Mouse (Mus musculus): ENCODE data around the gene Gsta3. TPM values are rescaled to one million over a fixed set of nuclear protein-coding genes. Genes with fewer than 3 reads are reported as not detected.
"Not testable (repeated sequence)": the region's sequence is repeated elsewhere in the genome, so short reads cannot be mapped to it uniquely, and the experiment has no call there.

Gene Gsta3
- polyA plus RNA-seq, 1 experiment, result 0.61 TPM

GRCm38 (mm10) chr1:21266766-21267165, 26.4 kb downstream of the Gsta3 start:
- no peak for TF ChIP-seq CTCF (IDR thresholded peaks at IDR 0.05; ENCODE audit: borderline replicate concordance, insufficient read depth, low read length)
- TF ChIP-seq POLR2A (IDR thresholded peaks at IDR 0.05; ENCODE audit: low read depth, low read length), result no peak
- H3K4me3 ChIP-seq (ENCODE audit: insufficient read depth, low read length), result no peak overlapping the region
- no peak overlapping the region for H3K27ac ChIP-seq (ENCODE audit: insufficient read depth, low read length)
- H3K4me1 ChIP-seq (ENCODE audit: control insufficient read depth, insufficient read depth, low read length), result no peaks in the 10 kb centered on the region

DNA sequence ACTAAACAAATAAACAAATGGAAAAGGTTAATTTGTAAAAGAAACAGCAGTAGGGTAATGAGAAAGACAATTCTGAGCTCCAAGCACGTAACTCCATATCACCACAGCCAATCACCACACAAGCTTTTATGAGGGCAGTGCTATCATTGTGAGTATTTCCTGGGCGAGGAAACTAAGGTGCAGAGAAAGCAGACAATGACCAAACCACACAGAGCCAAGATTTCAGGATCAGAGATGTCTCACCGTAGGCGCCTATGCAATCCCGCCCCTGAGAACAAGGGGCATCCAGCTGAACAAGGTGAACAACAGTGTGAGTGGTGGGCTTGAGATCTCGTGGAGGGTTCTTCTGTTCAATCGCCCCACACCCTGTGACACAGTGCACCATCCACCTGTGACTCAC, 27.1 kb downstream of the Gsta3 start:
- not testable (repeated sequence) for H3K4me3 ChIP-seq (ENCODE audit: insufficient read depth, low read length); H3K27ac ChIP-seq (ENCODE audit: insufficient read depth, low read length); H3K4me1 ChIP-seq (ENCODE audit: control insufficient read depth, insufficient read depth, low read length)

- H3K27ac ChIP-seq (ENCODE audit: insufficient read depth, low read length), result no peak overlapping the region
- H3K4me1 ChIP-seq (ENCODE audit: control insufficient read depth, insufficient read depth, low read length), result no peaks in the 10 kb centered on the region
- TF ChIP-seq CTCF (IDR thresholded peaks at IDR 0.05; ENCODE audit: borderline replicate concordance, insufficient read depth, low read length), result peak; percentile 76
- no peak for TF ChIP-seq POLR2A (IDR thresholded peaks at IDR 0.05; ENCODE audit: low read depth, low read length)
- H3K4me3 ChIP-seq (ENCODE audit: insufficient read depth, low read length), result peak overlapping the region; percentile 13
These were observed 31.1 kb downstream of the Gsta3 start for GRCm38 (mm10) chr1:21271343-21272055.

DNA sequence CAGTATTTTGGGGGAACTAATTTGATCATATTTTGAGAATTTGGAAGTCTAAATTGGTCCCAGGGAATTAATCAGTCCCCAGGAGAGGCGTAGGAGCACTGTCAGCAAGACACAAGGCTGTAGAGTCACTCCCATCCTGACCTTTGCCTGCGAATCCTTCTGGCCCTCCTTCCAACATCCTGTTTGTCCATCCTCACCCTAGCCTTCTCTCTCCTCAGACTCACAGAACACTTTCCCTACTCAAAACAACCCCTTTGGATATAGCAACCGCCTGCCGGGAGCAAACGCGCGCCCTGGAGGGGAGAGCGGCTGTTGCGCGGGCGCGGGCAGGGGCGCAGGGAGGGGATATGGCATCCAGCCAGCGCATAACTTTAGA, 31.7 kb downstream of the Gsta3 start:
- H3K27ac ChIP-seq (ENCODE audit: insufficient read depth, low read length), result no peak overlapping the region
- H3K4me1 ChIP-seq (ENCODE audit: control insufficient read depth, insufficient read depth, low read length), result no peaks in the 10 kb centered on the region
- no peak for TF ChIP-seq POLR2A (IDR thresholded peaks at IDR 0.05; ENCODE audit: low read depth, low read length)
- no peak for TF ChIP-seq CTCF (IDR thresholded peaks at IDR 0.05; ENCODE audit: borderline replicate concordance, insufficient read depth, low read length)
- peak overlapping the region; percentile 13; the same call in 1 of the 2 replicates for H3K4me3 ChIP-seq (ENCODE audit: insufficient read depth, low read length)

DNA sequence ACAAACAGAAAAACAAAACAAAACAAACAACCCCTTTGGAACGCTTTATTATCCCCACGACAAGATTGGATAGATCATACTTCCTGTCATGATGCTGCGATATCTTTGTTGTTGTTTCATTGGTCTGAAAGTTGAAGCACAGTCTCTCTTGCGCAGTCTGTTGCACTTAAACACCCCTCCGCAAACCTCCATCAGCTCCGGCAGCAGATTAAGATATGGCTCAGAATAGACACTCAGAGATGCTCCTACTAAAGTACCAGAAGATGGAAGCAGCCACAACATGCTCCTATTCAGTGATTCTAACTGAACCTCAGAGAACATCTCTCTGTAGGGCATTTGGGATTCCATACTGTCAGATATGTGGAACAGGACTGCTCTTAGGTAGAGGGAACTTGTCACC, 32.7 kb downstream of the Gsta3 start:
- H3K4me3 ChIP-seq (ENCODE audit: insufficient read depth, low read length), result no peak overlapping the region
- TF ChIP-seq CTCF (IDR thresholded peaks at IDR 0.05; ENCODE audit: borderline replicate concordance, insufficient read depth, low read length) (no peak), POLR2A (IDR thresholded peaks at IDR 0.05; ENCODE audit: low read depth, low read length) (no peak)
- no peak overlapping the region for H3K27ac ChIP-seq (ENCODE audit: insufficient read depth, low read length)
- H3K4me1 ChIP-seq (ENCODE audit: control insufficient read depth, insufficient read depth, low read length), result no peaks in the 10 kb centered on the region

GRCm38 (mm10) chr1:21274437-21275040, 34.1 kb downstream of the Gsta3 start:
- H3K4me1 ChIP-seq (ENCODE audit: control insufficient read depth, insufficient read depth, low read length), result no peaks in the 10 kb centered on the region
- H3K4me3 ChIP-seq (ENCODE audit: insufficient read depth, low read length), result no peak overlapping the region
- TF ChIP-seq CTCF (IDR thresholded peaks at IDR 0.05; ENCODE audit: borderline replicate concordance, insufficient read depth, low read length), result no peak
- no peak for TF ChIP-seq POLR2A (IDR thresholded peaks at IDR 0.05; ENCODE audit: low read depth, low read length)
- no peak overlapping the region for H3K27ac ChIP-seq (ENCODE audit: insufficient read depth, low read length)

GRCm38 (mm10) chr1:21275366-21275765, 35.0 kb downstream of the Gsta3 start:
- not testable (repeated sequence) for H3K4me3 ChIP-seq (ENCODE audit: insufficient read depth, low read length); H3K27ac ChIP-seq (ENCODE audit: insufficient read depth, low read length); H3K4me1 ChIP-seq (ENCODE audit: control insufficient read depth, insufficient read depth, low read length)

DNA sequence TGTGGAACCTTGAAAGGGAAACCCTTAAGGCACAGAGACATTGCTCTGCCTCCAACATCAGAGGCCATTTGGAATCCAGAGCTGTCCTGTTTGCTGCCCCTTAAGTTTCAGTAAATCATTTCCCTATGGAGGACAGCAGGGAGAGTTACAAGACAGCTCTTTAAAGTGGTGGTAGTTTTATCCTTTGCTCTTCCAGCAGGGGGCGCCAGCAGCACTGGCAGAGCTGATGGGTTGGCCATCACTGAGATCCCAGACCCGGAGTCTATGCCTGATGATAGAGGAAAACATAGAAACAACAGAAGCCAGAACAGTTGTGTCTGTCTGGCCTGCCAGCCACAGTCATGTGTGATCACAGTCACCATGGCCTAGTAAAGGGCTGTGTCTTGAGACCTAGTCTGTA, 35.8 kb downstream of the Gsta3 start:
- not testable (repeated sequence) for H3K27ac ChIP-seq (ENCODE audit: insufficient read depth, low read length); H3K4me1 ChIP-seq (ENCODE audit: control insufficient read depth, insufficient read depth, low read length); H3K4me3 ChIP-seq (ENCODE audit: insufficient read depth, low read length)

- Histone ChIP-seq H3K27ac (ENCODE audit: insufficient read depth, low read length) (no peak overlapping the region), H3K4me1 (ENCODE audit: control insufficient read depth, insufficient read depth, low read length) (no peaks in the 10 kb centered on the region), H3K4me3 (ENCODE audit: insufficient read depth, low read length) (no peak overlapping the region)
- TF ChIP-seq POLR2A (IDR thresholded peaks at IDR 0.05; ENCODE audit: low read depth, low read length) (no peak), CTCF (IDR thresholded peaks at IDR 0.05; ENCODE audit: borderline replicate concordance, insufficient read depth, low read length) (no peak)
These were observed 39.9 kb downstream of the Gsta3 start for GRCm38 (mm10) chr1:21280306-21280705.

DNA sequence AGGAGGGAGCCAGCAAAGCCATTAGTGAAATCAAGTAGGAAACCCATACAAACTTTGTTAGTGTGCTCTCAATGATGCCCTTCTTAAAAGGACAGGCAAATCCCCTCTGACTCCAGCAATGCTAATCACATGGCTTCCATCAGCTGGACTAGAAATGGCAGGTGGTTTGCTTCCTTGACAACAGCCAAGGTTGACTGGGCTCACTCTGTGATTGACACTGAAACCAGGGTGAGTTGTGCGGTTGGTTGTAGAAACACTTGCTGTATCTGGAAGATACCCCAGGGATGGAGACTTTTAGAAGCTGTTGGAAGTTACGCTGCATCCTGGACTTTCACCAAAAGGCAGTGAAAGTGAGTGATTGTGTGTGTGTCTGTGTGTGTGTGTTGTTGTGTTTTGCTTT, 44.3 kb downstream of the Gsta3 start:
- not testable (repeated sequence) for H3K27ac ChIP-seq (ENCODE audit: insufficient read depth, low read length); H3K4me1 ChIP-seq (ENCODE audit: control insufficient read depth, insufficient read depth, low read length); H3K4me3 ChIP-seq (ENCODE audit: insufficient read depth, low read length)

DNA sequence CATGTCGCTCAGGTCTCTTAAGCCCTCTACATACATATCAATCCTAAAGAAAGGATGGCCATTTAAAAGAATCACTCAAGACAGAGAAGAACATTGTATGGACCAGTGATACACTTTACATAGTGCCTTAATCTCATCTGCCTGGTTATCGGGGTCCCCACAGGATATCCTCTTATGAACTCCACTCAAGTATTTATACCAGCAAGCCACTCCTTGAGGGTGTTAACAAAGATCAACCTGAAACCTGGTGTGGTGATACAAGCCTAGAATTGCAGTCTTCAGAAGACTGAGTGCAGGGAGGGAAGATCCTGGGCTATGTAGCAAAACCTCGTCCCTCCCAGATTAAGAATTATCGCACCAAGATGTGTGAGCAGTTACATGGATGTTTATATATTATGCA, 51.0 kb downstream of the Gsta3 start:
- H3K4me1 ChIP-seq (ENCODE audit: control insufficient read depth, insufficient read depth, low read length), result no peaks in the 10 kb centered on the region; the same call in 1 of the 2 replicates
- H3K4me3 ChIP-seq (ENCODE audit: insufficient read depth, low read length), result no peak overlapping the region
- no peak for TF ChIP-seq POLR2A (IDR thresholded peaks at IDR 0.05; ENCODE audit: low read depth, low read length)
- no peak for TF ChIP-seq CTCF (IDR thresholded peaks at IDR 0.05; ENCODE audit: borderline replicate concordance, insufficient read depth, low read length)
- no peak overlapping the region for H3K27ac ChIP-seq (ENCODE audit: insufficient read depth, low read length)

Data from embryonic fibroblast, embryonic 13.5 days (primary cell).